Mouse (Mus musculus) CH12.LX (cell line): ENCODE measurements around the gene Rab3b. TPM values are rescaled to one million over a fixed set of nuclear protein-coding genes. Genes with fewer than 3 reads are reported as not detected.

Experiments
- DNase-seq: peaks from one replicate; pipeline ENCODE4 v3.0.0-alpha.2; 2013; ENCODE audit errors: extremely low read depth
- H3K27ac ChIP-seq: 2 replicates; pipeline ENCODE4 v1.5.1; 2012; ENCODE audit warnings: low read depth, mild to moderate bottlenecking, control low read depth, moderate library complexity; ENCODE audit not compliant: insufficient read depth
- H3K27me3 ChIP-seq: replicated peaks from 2 replicates; pipeline ENCODE3; 2012; ENCODE audit warnings: inconsistent platforms
- H3K36me3 ChIP-seq, 2 experiments: replicated peaks in 1 of 2; 2 replicates each; pipeline versions ENCODE3 to v1.6.1; 2012; ENCODE audit warnings: inconsistent platforms in 1 of 2, low read length in 1 of 2, mild to moderate bottlenecking in 1 of 2, mixed read lengths in 1 of 2, moderate library complexity in 1 of 2; ENCODE audit not compliant: control insufficient read depth in 1 of 2, insufficient read depth in 1 of 2
- H3K4me1 ChIP-seq, 2 experiments: 2 replicates each; pipeline ENCODE4 v1.6.1; 2012; ENCODE audit warnings: inconsistent platforms in 1 of 2, moderate library complexity in 1 of 2; ENCODE audit not compliant: insufficient read depth in 2 of 2, control insufficient read depth in 1 of 2
- H3K4me2 ChIP-seq: 2 replicates; pipeline ENCODE4 v1.6.1; 2012; ENCODE audit warnings: low read depth, mild to moderate bottlenecking, control low read depth; ENCODE audit not compliant: poor library complexity, insufficient read depth, severe bottlenecking
- H3K4me3 ChIP-seq, 3 experiments: fragments of 150-350 bp in 1 of 3; sonication (generic) in 1 of 3; replicated peaks in 1 of 3; 2 replicates each; pipeline versions ENCODE3 to v1.5.1; 2011 to 2012; ENCODE audit warnings: low read depth in 2 of 3, low read length in 2 of 3, mild to moderate bottlenecking in 2 of 3, moderate library complexity in 2 of 3, control low read depth in 1 of 3, improper control_type of control experiment in 1 of 3, inconsistent platforms in 1 of 3, mixed read lengths in 1 of 3; ENCODE audit not compliant: poor library complexity in 1 of 3
- H3K79me2 ChIP-seq: replicated peaks from 2 replicates; pipeline ENCODE4 v1.6.1; 2012; ENCODE audit warnings: mild to moderate bottlenecking, moderate library complexity; ENCODE audit not compliant: control insufficient read depth, poor library complexity, insufficient read depth, severe bottlenecking; ENCODE audit errors: extremely low read depth
- H3K9ac ChIP-seq: 2 replicates; pipeline ENCODE4 v1.6.1; 2012; ENCODE audit warnings: low read depth, mild to moderate bottlenecking, control low read depth, moderate library complexity; ENCODE audit not compliant: insufficient read depth
- H3K9me3 ChIP-seq: replicated peaks from 2 replicates; pipeline ENCODE3; 2012; ENCODE audit warnings: low read length, inconsistent platforms, mixed read lengths
- BHLHE40 ChIP-seq: IDR thresholded peaks from 2 replicates; pipeline ENCODE4 v1.6.1; 2011; ENCODE audit warnings: mild to moderate bottlenecking, low read depth, low read length, improper control_type of control experiment
- CHD1 ChIP-seq: IDR thresholded peaks from 2 replicates; pipeline ENCODE4 v1.6.1; 2012; ENCODE audit warnings: low read depth, low read length, improper control_type of control experiment, inconsistent platforms
- CHD2 ChIP-seq: IDR thresholded peaks from 2 replicates; pipeline ENCODE4 v1.6.1; 2011; ENCODE audit warnings: low read length, improper control_type of control experiment
- CTCF ChIP-seq, 2 experiments: IDR thresholded peaks in 1 of 2; conservative IDR thresholded peaks in 1 of 2; 2 replicates each; pipeline ENCODE4 v1.5.1; 2011 to 2012; ENCODE audit warnings: low read depth in 2 of 2, low read length in 2 of 2, improper control_type of control experiment in 1 of 2, inconsistent platforms in 1 of 2, mild to moderate bottlenecking in 1 of 2, moderate library complexity in 1 of 2
- ELF1 ChIP-seq: IDR thresholded peaks from 2 replicates; pipeline ENCODE4 v1.6.1; 2014; ENCODE audit warnings: low read depth, mild to moderate bottlenecking, inconsistent platforms, low read length, improper control_type of control experiment
- EP300 ChIP-seq: IDR thresholded peaks from 2 replicates; pipeline ENCODE4 v1.6.1; 2011; ENCODE audit warnings: low read length, improper control_type of control experiment
- ETS1 ChIP-seq: conservative IDR thresholded peaks from 2 replicates; pipeline ENCODE4 v1.6.1; 2012; ENCODE audit warnings: low read depth, mild to moderate bottlenecking, inconsistent platforms, low read length, improper control_type of control experiment, moderate library complexity
- GABPA ChIP-seq: IDR thresholded peaks from 2 replicates; pipeline ENCODE4 v1.6.1; 2012; ENCODE audit warnings: low read depth, low read length, improper control_type of control experiment, inconsistent platforms; ENCODE audit not compliant: insufficient replicate concordance
- HCFC1 ChIP-seq: IDR thresholded peaks from 2 replicates; pipeline ENCODE4 v1.6.1; 2012; ENCODE audit warnings: low read depth, mild to moderate bottlenecking, inconsistent platforms, low read length, improper control_type of control experiment
- IRF4 ChIP-seq: IDR thresholded peaks from 2 replicates; pipeline ENCODE4 v1.6.1; 2014; ENCODE audit warnings: low read depth, mild to moderate bottlenecking, inconsistent platforms, low read length, improper control_type of control experiment
- JUN ChIP-seq: IDR thresholded peaks from 2 replicates; pipeline ENCODE4 v1.6.1; 2011; ENCODE audit warnings: low read depth, mild to moderate bottlenecking, low read length, improper control_type of control experiment, moderate library complexity; ENCODE audit not compliant: insufficient read depth
- JUND ChIP-seq: conservative IDR thresholded peaks from 2 replicates; pipeline ENCODE4 v1.6.1; 2011; ENCODE audit warnings: low read depth, low read length, improper control_type of control experiment
- MAFK ChIP-seq: IDR thresholded peaks from 2 replicates; pipeline ENCODE4 v1.6.1; 2011; ENCODE audit warnings: low read length, improper control_type of control experiment; ENCODE audit not compliant: insufficient replicate concordance
- MXI1 ChIP-seq: IDR thresholded peaks from 2 replicates; pipeline ENCODE4 v1.6.1; 2011; ENCODE audit warnings: mild to moderate bottlenecking, low read depth, low read length, improper control_type of control experiment
- MYC ChIP-seq: IDR thresholded peaks from 2 replicates; pipeline ENCODE4 v1.6.1; 2011; ENCODE audit warnings: low read depth, mild to moderate bottlenecking, improper control_type of control experiment, low read length
- NELFE ChIP-seq: IDR thresholded peaks from 2 replicates; pipeline ENCODE4 v1.6.1; 2011; ENCODE audit warnings: low read depth, low read length, improper control_type of control experiment
- NRF1 ChIP-seq: IDR thresholded peaks from 2 replicates; pipeline ENCODE4 v1.6.1; 2014; ENCODE audit warnings: low read depth, mild to moderate bottlenecking, inconsistent platforms, low read length, improper control_type of control experiment, moderate library complexity
- PAX5 ChIP-seq: IDR thresholded peaks from 2 replicates; pipeline ENCODE4 v1.6.1; 2012; ENCODE audit warnings: low read length, inconsistent platforms, mixed read lengths
- POLR2A ChIP-seq: IDR thresholded peaks from 2 replicates; pipeline ENCODE4 v1.6.1; 2011; ENCODE audit warnings: low read depth, mild to moderate bottlenecking, improper control_type of control experiment, low read length
- POLR2AphosphoS2 ChIP-seq: IDR thresholded peaks from 2 replicates; pipeline ENCODE4 v1.6.1; 2011; ENCODE audit warnings: low read depth, low read length, improper control_type of control experiment
- RAD21 ChIP-seq: IDR thresholded peaks from 2 replicates; pipeline ENCODE4 v1.6.1; 2011; ENCODE audit warnings: low read depth, mild to moderate bottlenecking, low read length, improper control_type of control experiment, moderate library complexity
- RCOR1 ChIP-seq: conservative IDR thresholded peaks from 2 replicates; pipeline ENCODE4 v1.6.1; 2012; ENCODE audit warnings: low read depth, mild to moderate bottlenecking, inconsistent platforms, low read length, improper control_type of control experiment
- SMC3 ChIP-seq: IDR thresholded peaks from 2 replicates; pipeline ENCODE4 v1.6.1; 2011; ENCODE audit warnings: low read depth, low read length, improper control_type of control experiment
- TBP ChIP-seq: conservative IDR thresholded peaks from 2 replicates; pipeline ENCODE4 v1.6.1; 2011; ENCODE audit warnings: low read depth, low read length, improper control_type of control experiment
- TCF12 ChIP-seq: IDR thresholded peaks from 2 replicates; pipeline ENCODE4 v1.6.1; 2014; ENCODE audit warnings: low read depth, mild to moderate bottlenecking, inconsistent platforms, low read length, improper control_type of control experiment
- UBTF ChIP-seq: IDR thresholded peaks from 2 replicates; pipeline ENCODE4 v1.6.1; 2012; ENCODE audit warnings: low read depth, mild to moderate bottlenecking, inconsistent platforms, low read length, improper control_type of control experiment, moderate library complexity
- USF2 ChIP-seq: conservative IDR thresholded peaks from 2 replicates; pipeline ENCODE4 v1.6.1; 2011; ENCODE audit warnings: low read depth, low read length, improper control_type of control experiment
- ZC3H11A ChIP-seq: IDR thresholded peaks from 2 replicates; pipeline ENCODE4 v1.6.1; 2012; ENCODE audit warnings: low read depth, mild to moderate bottlenecking, inconsistent platforms, low read length, improper control_type of control experiment
- ZKSCAN1 ChIP-seq: IDR thresholded peaks from 2 replicates; pipeline ENCODE4 v1.6.1; 2012; ENCODE audit warnings: low read depth, inconsistent platforms, low read length, improper control_type of control experiment, borderline replicate concordance
- ZMIZ1 ChIP-seq: IDR thresholded peaks from 2 replicates; pipeline ENCODE4 v1.6.1; 2012; ENCODE audit warnings: low read depth, mild to moderate bottlenecking, inconsistent platforms, low read length, improper control_type of control experiment
- ZNF384 ChIP-seq: IDR thresholded peaks from 2 replicates; pipeline ENCODE4 v1.6.1; 2012; ENCODE audit warnings: low read depth, low read length, improper control_type of control experiment, inconsistent platforms
- dilution Hi-C: fragments of 300-500 bp; cut with MboI; formaldehyde crosslinking; loops from 2 replicates; pipeline ENCODE4 v1.14.3; 2020; ENCODE audit warnings: low sequenced_read_pairs; ENCODE audit not compliant: extremely low pct_unique_long_range_greater_than_20kb, extremely low pct_ligation_motif_present
- in situ Hi-C: fragments of 300-500 bp; cut with MboI; formaldehyde crosslinking; loops from 3 replicates; pipeline ENCODE4 v1.14.3; 2019; ENCODE audit warnings: low sequenced_read_pairs, low pct_ligation_motif_present, low pct_unique_long_range_greater_than_20kb, mixed read lengths
- polyA plus RNA-seq: library from polyadenylated mRNA; unstranded; fragments of >175 nt; gene quantifications from 2 replicates; pipeline ENCODE4 v1.2.1, GENCODE M21; 2012; ENCODE audit warnings: low read depth; ENCODE audit not compliant: insufficient read length
- total RNA-seq, 2 experiments: library from RNA; depleted of rRNA; stranded (reverse); fragments of 300-350 nt in 1 of 2; fragments of >200 nt in 1 of 2; gene quantifications; 2 replicates each; pipeline ENCODE4 v1.2.3; 2012 to 2014

Rab3b gene
- total and polyA plus RNA-seq, 3 experiments: 0.56 to 0.94 (median 0.85) TPM

DNA sequence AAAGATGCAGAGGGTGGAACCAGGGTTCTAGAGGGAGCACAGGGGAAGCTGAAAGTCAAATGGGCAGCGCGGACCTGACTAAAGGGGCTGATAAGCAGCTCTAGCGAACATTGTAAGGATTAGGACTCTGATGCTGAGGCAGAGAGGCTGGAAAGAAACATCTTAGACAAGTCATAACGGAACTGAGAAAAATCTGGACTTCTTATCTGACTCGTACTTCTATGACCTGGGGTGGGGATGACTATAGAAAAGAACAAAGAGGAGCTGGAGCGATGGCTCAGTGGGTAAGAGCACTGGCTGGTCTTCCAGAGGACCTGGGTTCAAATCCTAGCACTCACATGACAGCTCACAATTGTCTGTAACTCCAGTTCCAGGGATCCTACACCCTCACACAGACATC, 962 bp upstream of the Rab3b start:
- TF ChIP-seq JUN (peak; percentile 53; the same call in 1 of the 2 replicates), POLR2A (no peak), ZNF384 (no peak), GABPA (no peak), BHLHE40 (no peak), SMC3 (no peak), UBTF (no peak), ZKSCAN1 (no peak), PAX5 (no peak), JUND (peak; percentile 81), CHD1 (no peak), NRF1 (no peak), TBP (peak; percentile 80; the same call in 1 of the 2 replicates), HCFC1 (no peak), CHD2 (no peak), ETS1 (no peak), USF2 (no peak), IRF4 (peak; percentile 67), POLR2AphosphoS2 (no peak), ZMIZ1 (no peak), ELF1 (no peak), RAD21 (no peak), EP300 (peak; percentile 68; the same call in 1 of the 2 replicates), TCF12 (no peak), NELFE (no peak), CTCF (conservative IDR thresholded peaks at IDR 0.05 in 1 of 2, IDR thresholded peaks at IDR 0.05 in 1 of 2; ENCODE audit: low read depth in 2 of 2, low read length in 2 of 2) (no peak), MAFK (no peak), MXI1 (no peak), ZC3H11A (no peak), MYC (no peak), RCOR1 (no peak)
- TF ChIP-seq, all 38 proteins: peak for 5
- no peak overlapping the region for H3K4me2 ChIP-seq
- no peaks in the 10 kb centered on the region for H3K27me3 ChIP-seq
- dilution Hi-C loops: no loop called here
- in situ Hi-C loops: no loop called here
- no peak for DNase-seq
- no peaks in the 10 kb centered on the region for H3K9me3 ChIP-seq
- no peaks in the 10 kb centered on the region for H3K79me2 ChIP-seq
- H3K9ac ChIP-seq: no peak overlapping the region
- peaks cover 7 to 10% of the 10 kb centered on the region in 2 experiments for H3K4me1 ChIP-seq
- H3K36me3 ChIP-seq: no peaks in the 10 kb centered on the region
- H3K27ac ChIP-seq: no peak overlapping the region
- no peak overlapping the region for H3K4me3 ChIP-seq
